Mouse (Mus musculus): ENCODE measurements around the gene Galnt10. TPM values are rescaled to one million over a fixed set of nuclear protein-coding genes. Genes with fewer than 3 reads are reported as not detected.

Galnt10 gene
- polyA plus RNA-seq, 1 experiment = 11.2 TPM

DNA sequence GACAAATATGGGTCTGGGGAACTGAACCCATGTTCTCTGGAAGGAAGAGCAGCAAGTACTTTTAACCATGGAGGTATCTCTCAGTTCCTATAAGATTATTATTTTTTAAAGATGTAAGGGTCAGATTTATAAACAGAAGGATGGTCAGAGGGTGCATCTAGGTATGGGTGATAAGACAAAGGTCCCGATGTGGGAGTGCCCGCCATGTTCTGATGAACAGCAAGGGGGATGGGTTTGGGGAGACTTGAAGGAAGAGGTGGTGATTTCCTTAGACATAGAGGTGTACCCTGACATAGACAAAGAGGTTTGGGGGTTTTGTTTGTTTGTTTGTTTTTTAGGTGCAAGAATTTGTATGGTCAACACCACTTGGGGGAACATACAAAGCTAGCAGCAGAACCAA, 1.6 kb upstream of the Galnt10 start:
- no peak overlapping the region for H3K27ac ChIP-seq (ENCODE audit: insufficient read depth, low read length)
- TF ChIP-seq CTCF (IDR thresholded peaks at IDR 0.05; ENCODE audit: borderline replicate concordance, insufficient read depth, low read depth, low read length) (no peak), POLR2A (IDR thresholded peaks at IDR 0.05; ENCODE audit: borderline replicate concordance, insufficient read depth, low read length) (no peak)
- DNase-seq = no peak
- no peak overlapping the region for H3K4me3 ChIP-seq (replicated peaks; ENCODE audit: insufficient read depth, low read depth, low read length)
- WGBS = 76% methylated on average over 2 of the region's 2 CpGs
- no peaks in the 10 kb centered on the region; the same call in 1 of the 2 replicates for H3K27me3 ChIP-seq (ENCODE audit: control insufficient read depth, insufficient read depth, low read length)
- H3K4me1 ChIP-seq (ENCODE audit: control insufficient read depth, insufficient read depth, low read length) = no peaks in the 10 kb centered on the region

DNA sequence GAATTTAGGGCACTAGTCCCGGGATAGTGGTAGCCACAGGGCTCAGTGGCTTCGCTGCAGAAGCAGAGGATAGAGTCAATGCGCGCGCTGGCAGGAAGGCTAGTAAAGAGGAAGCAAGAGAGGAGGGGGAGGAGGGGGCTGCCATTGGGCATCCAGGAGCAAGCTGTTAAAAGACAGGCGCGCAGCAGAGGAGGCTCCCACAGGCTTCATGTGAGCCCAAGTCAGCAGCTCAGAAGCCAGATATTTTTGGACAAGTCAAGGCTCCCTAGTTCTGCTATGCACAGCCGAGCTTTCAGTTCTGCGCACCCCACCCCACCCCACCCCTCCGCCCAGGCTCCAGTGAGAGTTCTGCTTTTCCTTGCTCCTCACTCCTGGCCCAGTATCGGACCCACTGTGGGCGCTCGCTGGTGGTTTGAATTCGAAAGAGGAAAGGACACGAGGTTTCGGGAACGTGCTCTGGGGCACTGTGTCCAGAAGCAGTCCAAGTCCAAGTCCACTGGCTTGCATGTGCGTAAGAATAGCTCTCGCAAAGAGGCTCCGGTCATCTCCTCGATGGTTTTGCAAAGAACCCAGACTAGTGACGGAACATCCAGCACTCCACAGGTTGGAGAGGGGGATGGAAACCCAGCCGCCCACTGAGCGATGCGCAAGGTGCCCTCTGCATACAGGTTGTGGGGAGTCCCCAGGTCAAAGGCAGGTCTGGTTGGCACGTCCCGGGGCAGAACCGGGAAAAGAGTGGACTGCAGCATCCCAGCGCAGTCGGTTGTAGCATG, 811 bp upstream of the Galnt10 start:
- TF ChIP-seq CTCF (IDR thresholded peaks at IDR 0.05; ENCODE audit: borderline replicate concordance, insufficient read depth, low read depth, low read length) (no peak), POLR2A (IDR thresholded peaks at IDR 0.05; ENCODE audit: borderline replicate concordance, insufficient read depth, low read length) (no peak)
- H3K27ac ChIP-seq (ENCODE audit: insufficient read depth, low read length) = 0 out of 2 replicates have a peak overlapping the region, but pooled peaks have one; percentile 4
- 3% methylated on average over 30 of the region's 30 CpGs for WGBS
- peak in 1 of 2 experiments; percentile 24 for DNase-seq
- no peaks in the 10 kb centered on the region for H3K4me1 ChIP-seq (ENCODE audit: control insufficient read depth, insufficient read depth, low read length)
- peak overlapping the region; percentile 67 for H3K4me3 ChIP-seq (replicated peaks; ENCODE audit: insufficient read depth, low read depth, low read length)
- H3K27me3 ChIP-seq (ENCODE audit: control insufficient read depth, insufficient read depth, low read length) = no peaks in the 10 kb centered on the region; the same call in 1 of the 2 replicates

DNA sequence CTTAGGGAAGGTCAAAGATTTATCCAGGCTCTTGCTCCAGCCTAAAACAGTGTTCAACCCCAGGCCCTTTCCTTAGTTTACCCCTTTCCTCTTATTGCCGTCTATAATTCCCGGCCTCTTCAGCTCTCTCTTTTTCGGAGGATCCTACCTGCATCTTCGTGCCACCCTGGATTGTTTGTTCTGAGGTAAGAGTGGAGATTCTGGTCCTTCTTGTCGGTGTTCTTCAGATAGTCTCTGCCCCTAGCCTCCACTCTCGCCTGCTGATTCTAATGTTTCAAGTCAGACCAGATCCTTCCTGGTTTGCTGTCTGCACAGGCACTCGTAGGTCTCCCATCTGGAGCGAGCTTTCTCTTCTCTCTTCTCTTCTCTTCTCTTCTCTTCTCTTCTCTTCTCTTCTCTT, 605 bp downstream of the Galnt10 start:
- Histone ChIP-seq H3K27ac (ENCODE audit: insufficient read depth, low read length) (no peak overlapping the region), H3K27me3 (ENCODE audit: control insufficient read depth, insufficient read depth, low read length) (no peaks in the 10 kb centered on the region; the same call in 1 of the 2 replicates), H3K4me1 (ENCODE audit: control insufficient read depth, insufficient read depth, low read length) (no peaks in the 10 kb centered on the region), H3K4me3 (replicated peaks; ENCODE audit: insufficient read depth, low read depth, low read length) (peak overlapping the region; percentile 67)
- no peak for DNase-seq
- no peak for TF ChIP-seq POLR2A (IDR thresholded peaks at IDR 0.05; ENCODE audit: borderline replicate concordance, insufficient read depth, low read length)
- WGBS = 40% methylated on average over 8 of the region's 8 CpGs

DNA sequence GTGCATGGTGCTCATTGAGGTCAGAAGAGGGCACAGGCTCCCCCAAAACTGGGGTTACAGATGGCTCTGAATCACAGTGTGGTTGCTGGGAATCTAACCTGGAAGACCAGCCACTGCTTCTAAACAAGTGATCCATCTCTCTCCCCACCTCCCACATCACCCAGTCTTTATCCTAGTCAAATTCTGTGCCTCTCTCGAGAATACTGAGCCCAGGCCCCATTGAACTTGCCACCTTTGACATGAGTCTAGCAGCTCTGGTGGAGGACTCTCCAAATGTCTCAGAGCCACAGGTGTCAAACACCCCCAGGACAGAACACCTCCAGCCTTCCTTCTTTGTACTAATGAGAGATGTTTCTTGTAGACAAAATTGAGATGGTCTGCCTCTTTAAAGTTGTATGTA, 1.2 kb downstream of the Galnt10 start:
- no peak overlapping the region for H3K27ac ChIP-seq (ENCODE audit: insufficient read depth, low read length)
- no peaks in the 10 kb centered on the region for H3K4me1 ChIP-seq (ENCODE audit: control insufficient read depth, insufficient read depth, low read length)
- no peaks in the 10 kb centered on the region; the same call in 1 of the 2 replicates for H3K27me3 ChIP-seq (ENCODE audit: control insufficient read depth, insufficient read depth, low read length)
- H3K4me3 ChIP-seq (replicated peaks; ENCODE audit: insufficient read depth, low read depth, low read length) = no peak overlapping the region
- WGBS = 44% methylated on average over 1 of the region's 1 CpGs
- DNase-seq = no peak
- no peak for TF ChIP-seq CTCF (IDR thresholded peaks at IDR 0.05; ENCODE audit: borderline replicate concordance, insufficient read depth, low read depth, low read length)
- no peak for TF ChIP-seq POLR2A (IDR thresholded peaks at IDR 0.05; ENCODE audit: borderline replicate concordance, insufficient read depth, low read length)

DNA sequence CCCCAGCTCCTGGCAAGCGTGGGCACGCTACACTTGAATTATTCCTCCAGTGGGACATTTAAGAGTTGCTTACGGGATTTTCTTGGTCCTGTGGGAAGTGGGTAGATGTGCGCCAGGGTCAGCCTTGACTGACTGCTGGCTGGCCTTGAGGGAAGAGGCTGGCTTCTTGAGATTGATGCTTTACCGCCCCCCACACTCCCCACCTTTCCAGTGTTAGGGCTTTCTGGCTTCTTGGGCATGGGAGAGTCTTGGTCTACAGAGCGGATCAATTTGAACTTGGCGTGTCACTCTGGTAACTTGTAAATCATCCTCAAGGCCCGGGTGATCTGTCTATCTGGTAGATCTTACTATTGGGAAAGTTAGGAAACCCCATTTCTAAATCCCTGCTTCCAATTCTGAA, 1.7 kb downstream of the Galnt10 start:
- TF ChIP-seq CTCF (IDR thresholded peaks at IDR 0.05; ENCODE audit: borderline replicate concordance, insufficient read depth, low read depth, low read length) (no peak), POLR2A (IDR thresholded peaks at IDR 0.05; ENCODE audit: borderline replicate concordance, insufficient read depth, low read length) (no peak)
- no peaks in the 10 kb centered on the region for H3K4me1 ChIP-seq (ENCODE audit: control insufficient read depth, insufficient read depth, low read length)
- H3K27me3 ChIP-seq (ENCODE audit: control insufficient read depth, insufficient read depth, low read length) = no peaks in the 10 kb centered on the region; the same call in 1 of the 2 replicates
- DNase-seq = no peak
- no peak overlapping the region for H3K27ac ChIP-seq (ENCODE audit: insufficient read depth, low read length)
- 79% methylated on average over 8 of the region's 8 CpGs for WGBS
- H3K4me3 ChIP-seq (replicated peaks; ENCODE audit: insufficient read depth, low read depth, low read length) = no peak overlapping the region

DNA sequence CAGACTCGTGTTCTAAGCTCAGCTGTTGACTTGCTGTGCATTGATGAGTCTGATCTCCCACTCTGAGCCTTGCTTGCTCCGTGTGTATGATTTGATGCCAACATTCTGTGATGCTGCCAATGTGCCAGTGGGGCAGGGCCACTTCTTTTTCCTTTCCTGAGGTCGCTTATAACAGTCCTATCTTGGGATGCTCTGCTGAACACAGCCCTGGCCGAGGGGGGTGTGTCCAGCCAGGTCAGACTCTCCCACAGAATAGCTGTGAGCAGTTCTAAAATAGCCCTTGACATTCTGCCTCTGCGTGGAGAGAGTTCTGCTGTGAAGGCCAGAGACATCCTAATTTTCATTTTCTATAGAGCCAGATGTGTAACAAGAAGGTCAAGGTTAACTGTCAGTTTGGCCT, 2.2 kb downstream of the Galnt10 start:
- no peaks in the 10 kb centered on the region; the same call in 1 of the 2 replicates for H3K27me3 ChIP-seq (ENCODE audit: control insufficient read depth, insufficient read depth, low read length)
- TF ChIP-seq POLR2A (IDR thresholded peaks at IDR 0.05; ENCODE audit: borderline replicate concordance, insufficient read depth, low read length) = no peak
- no peak overlapping the region for H3K4me3 ChIP-seq (replicated peaks; ENCODE audit: insufficient read depth, low read depth, low read length)
- no peak overlapping the region for H3K27ac ChIP-seq (ENCODE audit: insufficient read depth, low read length)
- no peaks in the 10 kb centered on the region for H3K4me1 ChIP-seq (ENCODE audit: control insufficient read depth, insufficient read depth, low read length)
- DNase-seq = no peak
- WGBS = 50% methylated on average over 5 of the region's 5 CpGs

DNA sequence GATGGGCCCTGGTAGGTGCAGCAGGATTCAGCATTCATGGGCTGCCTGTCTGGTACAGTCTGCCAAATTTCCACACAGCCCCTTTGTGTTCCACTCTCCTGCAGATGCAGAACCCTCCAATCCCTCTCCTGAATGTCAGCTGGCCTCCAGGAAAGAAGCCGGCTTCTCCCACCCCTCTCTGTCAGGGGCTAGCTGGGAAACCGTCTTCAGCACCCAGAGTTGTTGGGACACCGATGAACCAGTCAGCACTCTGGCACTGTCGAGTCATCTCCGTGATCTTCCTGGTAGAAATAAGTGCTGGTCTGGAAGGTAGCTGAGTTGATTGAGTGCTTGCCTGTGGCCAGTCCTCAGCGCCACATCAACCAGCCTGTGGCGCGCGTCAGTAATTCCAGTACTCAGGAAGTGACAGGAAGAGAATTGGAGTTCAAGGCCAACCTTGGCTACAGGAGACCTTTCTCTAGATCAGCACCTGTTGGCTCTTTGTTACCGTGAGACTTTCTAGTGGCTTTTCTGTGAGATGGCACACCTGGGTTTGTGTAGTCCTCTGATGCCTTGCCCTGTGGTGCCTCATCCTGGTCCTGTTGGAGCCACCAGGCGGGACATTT, 3.1 kb downstream of the Galnt10 start:
- H3K4me3 ChIP-seq (replicated peaks; ENCODE audit: insufficient read depth, low read depth, low read length) = no peak overlapping the region
- 81% methylated on average over 11 of the region's 11 CpGs for WGBS
- no peaks in the 10 kb centered on the region; the same call in 1 of the 2 replicates for H3K27me3 ChIP-seq (ENCODE audit: control insufficient read depth, insufficient read depth, low read length)
- no peak overlapping the region for H3K27ac ChIP-seq (ENCODE audit: insufficient read depth, low read length)
- TF ChIP-seq CTCF (IDR thresholded peaks at IDR 0.05; ENCODE audit: borderline replicate concordance, insufficient read depth, low read depth, low read length) = no peak
- TF ChIP-seq POLR2A (IDR thresholded peaks at IDR 0.05; ENCODE audit: borderline replicate concordance, insufficient read depth, low read length) = no peak
- DNase-seq = no peak
- H3K4me1 ChIP-seq (ENCODE audit: control insufficient read depth, insufficient read depth, low read length) = no peaks in the 10 kb centered on the region

DNA sequence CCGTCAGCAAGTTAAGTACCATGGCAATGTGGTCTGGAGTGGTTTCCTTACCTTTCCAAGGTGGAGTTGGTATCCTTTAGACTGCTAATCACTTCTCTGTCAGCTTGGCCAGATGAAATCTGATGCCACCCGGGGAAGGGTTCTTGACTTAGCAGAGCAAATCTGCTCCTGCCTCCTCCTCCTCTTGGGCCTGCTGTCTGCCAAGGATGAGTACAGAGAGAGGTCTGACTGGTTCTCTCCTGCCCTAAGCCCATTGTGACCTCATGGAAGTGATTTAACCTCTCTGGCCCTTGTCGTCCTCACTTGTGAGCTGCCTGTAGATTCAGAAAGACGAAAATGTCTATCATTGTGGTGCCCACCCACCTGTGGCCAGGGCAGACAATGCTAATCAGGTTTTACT, 4.0 kb downstream of the Galnt10 start:
- Histone ChIP-seq H3K4me1 (ENCODE audit: control insufficient read depth, insufficient read depth, low read length) (no peaks in the 10 kb centered on the region), H3K27me3 (ENCODE audit: control insufficient read depth, insufficient read depth, low read length) (no peaks in the 10 kb centered on the region; the same call in 1 of the 2 replicates), H3K4me3 (replicated peaks; ENCODE audit: insufficient read depth, low read depth, low read length) (no peak overlapping the region), H3K27ac (ENCODE audit: insufficient read depth, low read length) (no peak overlapping the region)
- TF ChIP-seq POLR2A (IDR thresholded peaks at IDR 0.05; ENCODE audit: borderline replicate concordance, insufficient read depth, low read length) (no peak), CTCF (IDR thresholded peaks at IDR 0.05; ENCODE audit: borderline replicate concordance, insufficient read depth, low read depth, low read length) (no peak)
- 88% methylated on average over 4 of the region's 4 CpGs for WGBS
- DNase-seq = no peak

Data from cerebellum, adult 2 months (tissue).